Mouse (Mus musculus) lung, embryonic 14.5 days (tissue): Measurements from ENCODE around the gene Efna5. TPM values are rescaled to one million over a fixed set of nuclear protein-coding genes. Genes with fewer than 3 reads are reported as not detected.

Source experiments
- ATAC-seq: fragments of 200-750 bp; cut with Nextera tagmentation; 2 replicates; pipeline ENCODE4 v1.8.0; 2017; ENCODE audit warnings: mild to moderate bottlenecking, moderate TSS enrichment, moderate library complexity; ENCODE audit not compliant: insufficient read depth
- DNase-seq: peaks from one replicate; pipeline ENCODE4 v3.0.0-alpha.2; 2015
- H3K27ac ChIP-seq: fragments of 300-500 bp; sonication (generic); 2 replicates; pipeline ENCODE4 v1.5.1; 2014; ENCODE audit warnings: low read depth, mild to moderate bottlenecking, moderate library complexity
- H3K27me3 ChIP-seq: fragments of 300-500 bp; sonication (generic); 2 replicates; pipeline ENCODE4 v1.6.1; 2014; ENCODE audit warnings: low read length, control low read depth; ENCODE audit not compliant: insufficient read depth
- H3K36me3 ChIP-seq: fragments of 300-500 bp; sonication (generic); 2 replicates; pipeline ENCODE4 v1.6.1; 2014; ENCODE audit warnings: control low read depth; ENCODE audit not compliant: insufficient read depth
- H3K4me1 ChIP-seq: fragments of 300-500 bp; sonication (generic); 2 replicates; pipeline ENCODE4 v1.6.1; 2014; ENCODE audit warnings: antibody characterized with exemption, control low read depth; ENCODE audit not compliant: insufficient read depth
- H3K4me2 ChIP-seq: fragments of 300-500 bp; sonication (generic); 2 replicates; pipeline ENCODE4 v1.6.1; 2014; ENCODE audit warnings: mild to moderate bottlenecking
- H3K4me3 ChIP-seq: fragments of 300-500 bp; sonication (generic); 2 replicates; pipeline ENCODE4 v1.5.1; 2014; ENCODE audit warnings: low read depth, low read length
- H3K9ac ChIP-seq: fragments of 300-500 bp; sonication (generic); 2 replicates; pipeline ENCODE4 v1.6.1; 2014
- H3K9me3 ChIP-seq: fragments of 300-500 bp; sonication (generic); 2 replicates; pipeline ENCODE4 v1.6.1; 2016; ENCODE audit warnings: low read depth, low read length, control low read depth
- CTCF ChIP-seq: IDR thresholded peaks from 2 replicates; pipeline ENCODE4 v1.5.1; 2016; ENCODE audit warnings: antibody characterized with exemption, low read depth
- WGBS: fragments of 180-500 bp; shearing (Covaris S2); extraction: QIAGEN DNeasy Blood & Tissue Kit; methylation state at CpG from one replicate; pipeline ENCODE4 v1.1.7; 2014; 5-methylcytosine and 5-hydroxymethylcytosine counted together
- polyA plus RNA-seq: library from polyadenylated mRNA; unstranded; fragments of >200 nt; fragmentation: Nextera tagmentation; extraction: Ambion mirVana; gene quantifications from 2 replicates; pipeline ENCODE4 v1.2.1, GENCODE M21; 2014

Gene Efna5
- polyA plus RNA-seq, 1 experiment from 2014 or later: 14.8 TPM

GRCm38 (mm10) chr17:62748803-62749619 lies 132.1 kb downstream of the Efna5 start:
- ATAC-seq (peak; percentile 60; the same call in 1 of the 2 replicates), DNase-seq (peak; percentile 37)
- H3K9me3 ChIP-seq: no peaks in the 10 kb centered on the region
- peak overlapping the region; percentile 20 for H3K4me2 ChIP-seq
- H3K36me3 ChIP-seq: no peaks in the 10 kb centered on the region
- no peak overlapping the region for H3K27ac ChIP-seq
- H3K4me3 ChIP-seq: no peak overlapping the region
- no peak for TF ChIP-seq CTCF
- no peaks in the 10 kb centered on the region for H3K27me3 ChIP-seq
- 16% methylated on average over 16 of the region's 16 CpGs for WGBS
- 0 out of 2 replicates have a peak, but pooled peaks cover 5% of the 10 kb centered on the region for H3K4me1 ChIP-seq
- H3K9ac ChIP-seq: no peak overlapping the region

DNA sequence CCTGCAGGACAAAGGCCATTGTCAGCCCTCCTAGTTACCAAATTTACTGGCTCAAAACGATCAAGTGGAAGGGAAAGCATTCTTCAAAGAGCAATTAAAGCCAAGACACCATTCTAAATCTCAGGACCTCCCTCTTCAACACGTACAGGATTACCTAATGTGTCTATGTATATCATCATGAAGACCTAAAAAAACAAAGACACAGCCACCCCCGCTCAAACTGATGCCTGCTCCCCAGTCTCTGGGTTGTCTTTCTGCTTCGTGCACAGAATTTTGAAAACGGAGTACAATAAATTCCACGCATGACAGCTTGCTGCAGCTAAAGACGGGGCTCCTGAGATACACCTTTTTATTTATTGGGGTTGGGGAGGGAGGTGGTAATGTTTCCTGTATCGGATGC lies 133.7 kb downstream of the Efna5 start:
- H3K4me1 ChIP-seq: 0 out of 2 replicates have a peak, but pooled peaks cover 5% of the 10 kb centered on the region
- no peak overlapping the region for H3K4me2 ChIP-seq
- DNase-seq (no peak), ATAC-seq (no peak)
- H3K4me3 ChIP-seq: no peak overlapping the region
- TF ChIP-seq CTCF: no peak
- 68% methylated on average over 8 of the region's 8 CpGs for WGBS
- no peak overlapping the region for H3K9ac ChIP-seq
- H3K27ac ChIP-seq: no peak overlapping the region
- no peaks in the 10 kb centered on the region for H3K9me3 ChIP-seq
- no peaks in the 10 kb centered on the region for H3K36me3 ChIP-seq
- H3K27me3 ChIP-seq: no peaks in the 10 kb centered on the region

GRCm38 (mm10) chr17:62746827-62747226 lies 134.3 kb downstream of the Efna5 start:
- Histone ChIP-seq H3K4me3 (no peak overlapping the region), H3K9ac (no peak overlapping the region), H3K9me3 (no peaks in the 10 kb centered on the region), H3K36me3 (no peaks in the 10 kb centered on the region), H3K27ac (no peak overlapping the region), H3K4me1 (0 out of 2 replicates have a peak, but pooled peaks cover 5% of the 10 kb centered on the region), H3K4me2 (no peak overlapping the region), H3K27me3 (no peaks in the 10 kb centered on the region)
- ATAC-seq (peak; percentile 21; the same call in 1 of the 2 replicates), DNase-seq (no peak)
- WGBS: 60% methylated on average over 9 of the region's 9 CpGs
- no peak for TF ChIP-seq CTCF

GRCm38 (mm10) chr17:62745286-62745685 lies 135.8 kb downstream of the Efna5 start:
- no peak overlapping the region for H3K4me2 ChIP-seq
- no peaks in the 10 kb centered on the region for H3K27me3 ChIP-seq
- no peak overlapping the region for H3K9ac ChIP-seq
- ATAC-seq: no peak
- H3K4me1 ChIP-seq: 0 out of 2 replicates have a peak, but pooled peaks cover 5% of the 10 kb centered on the region
- no peak for TF ChIP-seq CTCF
- H3K36me3 ChIP-seq: no peaks in the 10 kb centered on the region
- no peak overlapping the region for H3K27ac ChIP-seq
- no peak overlapping the region for H3K4me3 ChIP-seq
- 86% methylated on average over 4 of the region's 4 CpGs for WGBS
- no peak for DNase-seq
- H3K9me3 ChIP-seq: no peaks in the 10 kb centered on the region

GRCm38 (mm10) chr17:62744239-62744638 lies 136.9 kb downstream of the Efna5 start:
- WGBS: 69% methylated on average over 6 of the region's 6 CpGs

DNA sequence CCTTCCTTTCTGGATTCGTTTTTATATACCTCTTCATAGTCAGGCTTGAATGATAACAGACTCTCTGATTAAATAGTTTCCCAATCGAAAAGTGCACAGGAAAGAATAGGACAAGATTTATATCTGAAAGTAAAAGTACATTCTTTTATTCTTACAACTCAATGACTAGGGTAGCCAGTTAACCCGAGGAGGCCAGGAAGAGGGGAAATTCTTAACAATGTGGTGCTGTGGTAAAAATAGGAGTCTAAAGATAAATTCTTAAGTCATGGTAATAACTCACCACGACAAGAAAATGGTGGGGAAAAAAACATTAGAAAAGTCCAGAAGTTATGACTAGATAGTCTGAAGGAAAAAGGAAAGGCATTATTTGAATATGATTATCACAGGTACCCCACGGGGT lies 139.4 kb downstream of the Efna5 start:
- Histone ChIP-seq H3K27me3 (no peaks in the 10 kb centered on the region), H3K36me3 (no peaks in the 10 kb centered on the region), H3K4me2 (no peak overlapping the region), H3K4me1 (no peaks in the 10 kb centered on the region), H3K4me3 (no peak overlapping the region), H3K9ac (no peak overlapping the region), H3K27ac (no peak overlapping the region), H3K9me3 (no peaks in the 10 kb centered on the region)
- ATAC-seq (no peak), DNase-seq (no peak)
- TF ChIP-seq CTCF: no peak
- WGBS: 61% methylated on average over 5 of the region's 5 CpGs

More at GRCm38 (mm10) chr17:62744239-62744638, 136.9 kb downstream of the Efna5 start:
- no peak for DNase-seq
- Histone ChIP-seq H3K4me2 (no peak overlapping the region), H3K27ac (no peak overlapping the region), H3K9ac (no peak overlapping the region), H3K27me3 (no peaks in the 10 kb centered on the region), H3K4me1 (0 out of 2 replicates have a peak, but pooled peaks cover 4% of the 10 kb centered on the region), H3K36me3 (no peaks in the 10 kb centered on the region), H3K4me3 (no peak overlapping the region), H3K9me3 (no peaks in the 10 kb centered on the region)
- TF ChIP-seq CTCF: no peak
- ATAC-seq: no peak

GRCm38 (mm10) chr17:62741020-62741419 lies 140.1 kb downstream of the Efna5 start:
- Histone ChIP-seq H3K9ac (no peak overlapping the region), H3K27me3 (no peaks in the 10 kb centered on the region), H3K9me3 (no peaks in the 10 kb centered on the region), H3K4me3 (no peak overlapping the region), H3K4me2 (no peak overlapping the region), H3K36me3 (no peaks in the 10 kb centered on the region), H3K27ac (no peak overlapping the region), H3K4me1 (no peaks in the 10 kb centered on the region)
- no peak for TF ChIP-seq CTCF
- DNase-seq (no peak), ATAC-seq (no peak)
- 72% methylated on average over 6 of the region's 6 CpGs for WGBS
